Mouse (Mus musculus): ENCODE measurements around the gene Olfr1297. TPM values are rescaled to one million over a fixed set of nuclear protein-coding genes. Genes with fewer than 3 reads are reported as not detected.

Gene Olfr1297
- polyA plus RNA-seq (2016; fragmentation: Nextera tagmentation; extraction: Ambion mirVana): not detected in 2 replicates

- no peak within 1 kb of the TSS for H3K4me2 ChIP-seq (replicated peaks)
- H3K4me3 ChIP-seq: no peak within 1 kb of the TSS
- 71% methylated on average over 1 of the region's 1 CpGs for WGBS
- ATAC-seq (ENCODE audit: low FRiP score, low read depth): no peak
- no peaks in the 10 kb centered on the region for H3K36me3 ChIP-seq
- no peak within 1 kb of the TSS for H3K9ac ChIP-seq (replicated peaks)
- no peaks in the 10 kb centered on the region for H3K27me3 ChIP-seq
- H3K4me1 ChIP-seq: no peaks in the 10 kb centered on the region
- H3K9me3 ChIP-seq: no peaks in the 10 kb centered on the region
- no peak within 1 kb of the TSS for H3K27ac ChIP-seq (replicated peaks)
Observed at GRCm38 (mm10) chr2:111626397-111626796, at the start of gene Olfr1297. TSS of gene Olfr1297 (minus strand) at chr2:111626497.

- WGBS: 79% methylated on average over 4 of the region's 4 CpGs
- no peak for ATAC-seq (ENCODE audit: low FRiP score, low read depth)
- Histone ChIP-seq H3K9me3 (no peaks in the 10 kb centered on the region), H3K27me3 (no peaks in the 10 kb centered on the region), H3K4me2 (replicated peaks) (no peak within 1 kb of the TSS), H3K36me3 (no peaks in the 10 kb centered on the region), H3K4me3 (no peak within 1 kb of the TSS), H3K27ac (replicated peaks) (no peak within 1 kb of the TSS), H3K9ac (replicated peaks) (no peak within 1 kb of the TSS), H3K4me1 (no peaks in the 10 kb centered on the region)
Observed at GRCm38 (mm10) chr2:111661119-111661518, 34.8 kb upstream of the Olfr1297 start, which contains the start of gene Olfr1299. TSS of gene Olfr1299 (plus strand) at chr2:111661419.

GRCm38 (mm10) chr2:111649101-111649500, 22.8 kb upstream of the Olfr1297 start, which contains the start of gene Olfr1298:
TSS of gene Olfr1298 (minus strand) at chr2:111649201.
- ATAC-seq (ENCODE audit: low FRiP score, low read depth): no peak
- Histone ChIP-seq H3K27ac (replicated peaks) (no peak within 1 kb of the TSS), H3K27me3 (no peaks in the 10 kb centered on the region), H3K4me1 (no peaks in the 10 kb centered on the region), H3K4me2 (replicated peaks) (no peak within 1 kb of the TSS), H3K9me3 (no peaks in the 10 kb centered on the region), H3K36me3 (no peaks in the 10 kb centered on the region), H3K9ac (replicated peaks) (no peak within 1 kb of the TSS), H3K4me3 (no peak within 1 kb of the TSS)
- 79% methylated on average over 1 of the region's 1 CpGs for WGBS

GRCm38 (mm10) chr2:111569581-111569980, 56.7 kb downstream of the Olfr1297 start, which contains the start of gene Olfr1295:
TSS of gene Olfr1295 (minus strand) at chr2:111569681.
- no peak for ATAC-seq (ENCODE audit: low FRiP score, low read depth)
- Histone ChIP-seq H3K4me3 (no peak within 1 kb of the TSS), H3K4me1 (no peaks in the 10 kb centered on the region), H3K27me3 (no peaks in the 10 kb centered on the region), H3K36me3 (no peaks in the 10 kb centered on the region), H3K9ac (replicated peaks) (no peak within 1 kb of the TSS), H3K27ac (replicated peaks) (no peak within 1 kb of the TSS), H3K9me3 (no peaks in the 10 kb centered on the region), H3K4me2 (replicated peaks) (no peak within 1 kb of the TSS)

Other genes starting within 250 kb of the Olfr1297 start
- gene Olfr1286, start 203.4 kb downstream of the Olfr1297 start, polyA plus RNA-seq (2016; fragmentation: Nextera tagmentation; extraction: Ambion mirVana): not detected in 2 replicates
- not detected in 2 replicates for gene Olfr1287, start 177.4 kb downstream of the Olfr1297 start, polyA plus RNA-seq (2016; fragmentation: Nextera tagmentation; extraction: Ambion mirVana)
- gene Olfr1288, start 152.4 kb downstream of the Olfr1297 start, polyA plus RNA-seq (2016; fragmentation: Nextera tagmentation; extraction: Ambion mirVana): not detected in 2 replicates
- gene Olfr1289, start 145.7 kb downstream of the Olfr1297 start, polyA plus RNA-seq (2016; fragmentation: Nextera tagmentation; extraction: Ambion mirVana): not detected in 2 replicates
- not detected in 2 replicates for gene Olfr1290, start 132.7 kb downstream of the Olfr1297 start, polyA plus RNA-seq (2016; fragmentation: Nextera tagmentation; extraction: Ambion mirVana)
- gene Olfr1291-ps1, start 129.3 kb downstream of the Olfr1297 start, polyA plus RNA-seq (2016; fragmentation: Nextera tagmentation; extraction: Ambion mirVana): not detected in 2 replicates
- gene Olfr1293-ps, start 101.3 kb downstream of the Olfr1297 start, polyA plus RNA-seq (2016; fragmentation: Nextera tagmentation; extraction: Ambion mirVana): not detected in 2 replicates
- gene Olfr1294, start 86.2 kb downstream of the Olfr1297 start, polyA plus RNA-seq (2016; fragmentation: Nextera tagmentation; extraction: Ambion mirVana): not detected in 2 replicates
- gene Olfr1295, start 56.8 kb downstream of the Olfr1297 start, polyA plus RNA-seq (2016; fragmentation: Nextera tagmentation; extraction: Ambion mirVana): not detected in 2 replicates
- gene Olfr1298, start 22.7 kb upstream of the Olfr1297 start, polyA plus RNA-seq (2016; fragmentation: Nextera tagmentation; extraction: Ambion mirVana): not detected in 2 replicates
- gene Olfr1299, start 34.9 kb upstream of the Olfr1297 start, polyA plus RNA-seq (2016; fragmentation: Nextera tagmentation; extraction: Ambion mirVana): not detected in 2 replicates
- gene Olfr1301, start 124.5 kb upstream of the Olfr1297 start, polyA plus RNA-seq (2016; fragmentation: Nextera tagmentation; extraction: Ambion mirVana): not detected in 2 replicates
- gene Olfr1302, start 150.9 kb upstream of the Olfr1297 start, polyA plus RNA-seq (2016; fragmentation: Nextera tagmentation; extraction: Ambion mirVana): not detected in 2 replicates
- gene Olfr1303, start 193.8 kb upstream of the Olfr1297 start, polyA plus RNA-seq (2016; fragmentation: Nextera tagmentation; extraction: Ambion mirVana): not detected in 2 replicates

All from midbrain, embryonic 12.5 days (tissue).